Mouse (Mus musculus) gastrocnemius, postnatal 10 days (tissue): ENCODE data around the gene Nrxn2. TPM values are rescaled to one million over a fixed set of nuclear protein-coding genes. Genes with fewer than 3 reads are reported as not detected.

Experiments used
- DNase-seq: peaks from one replicate; pipeline ENCODE4 v3.0.0; 2021; ENCODE audit warnings: mixed read lengths
- long read RNA-seq, 2 experiments: library from polyadenylated mRNA; stranded (forward); transcript quantifications; one replicate each; pipeline ENCODE4 v2.0.0; 2021
- total RNA-seq, 2 experiments: library from RNA; stranded (reverse); gene quantifications; 2 replicates each; pipeline ENCODE4 v1.2.3; 2021

Gene Nrxn2
- 1 to 10 TPM; 3.1 to 3.3 TPM for total RNA-seq
- long read RNA-seq, experiment 1, partial matches to known transcripts, result 0 of 1 reads
- long read RNA-seq, experiment 1, other reads (novel, unspliced or antisense), result 1 of 1 reads
- long read RNA-seq, experiment 2, result 0 reads

DNA sequence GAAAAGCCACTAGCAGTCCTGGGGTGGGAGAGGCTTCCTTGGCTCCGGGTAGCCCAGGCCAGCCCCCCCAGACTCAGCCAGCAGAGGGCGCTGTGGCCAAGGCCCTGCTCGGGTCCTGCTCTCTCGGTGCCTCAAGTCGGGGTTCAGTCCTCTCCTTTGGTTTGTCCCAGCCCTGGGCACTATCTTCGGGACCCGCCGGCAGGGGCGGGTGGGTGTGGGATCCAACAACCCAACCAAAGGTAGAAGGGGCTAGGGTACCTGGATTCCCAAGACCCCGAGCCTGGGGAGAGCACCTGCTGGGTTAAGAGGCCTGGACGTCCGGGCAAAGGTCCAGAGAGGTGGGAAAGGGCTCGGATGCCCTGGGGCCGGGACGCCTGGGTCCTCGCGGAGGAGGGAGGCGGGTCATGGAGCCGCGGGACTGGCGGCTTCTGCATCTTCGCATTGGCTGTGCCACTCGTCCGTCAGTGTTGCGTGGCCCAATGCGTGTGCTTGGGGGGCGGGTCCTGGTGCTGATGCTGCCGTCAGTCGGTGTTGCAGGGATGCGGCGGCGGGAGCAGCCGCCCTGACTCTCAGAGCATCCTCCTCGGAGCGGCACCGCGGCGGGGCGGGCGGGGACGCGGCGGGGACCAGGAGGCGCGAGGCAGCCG lies at the start of gene Nrxn2:
Gene Nrxn2 (plus strand): TSS at position 499 of the 647 bp plus-strand sequence.
- peak; percentile 92 for DNase-seq

DNA sequence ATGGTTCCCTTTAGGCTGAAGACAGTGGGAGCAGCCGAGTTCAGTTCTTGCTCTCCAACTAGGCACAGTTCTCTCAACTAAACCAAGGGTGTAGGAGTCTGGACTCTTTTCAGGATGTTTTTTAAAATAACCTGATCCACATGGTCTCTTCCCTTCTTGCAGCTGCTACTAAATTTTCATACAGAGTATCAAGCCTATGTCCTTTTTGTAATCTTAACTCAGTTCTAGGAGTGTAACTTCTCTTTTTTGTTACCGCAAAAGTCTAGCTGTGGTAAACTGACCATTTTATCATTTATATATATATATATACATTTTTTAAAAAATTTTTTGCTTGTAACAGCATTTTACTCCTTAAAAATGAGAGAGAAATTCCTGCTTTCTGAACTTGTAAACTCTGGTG lies 48.4 kb upstream of the Nrxn2 start:
- no peak for DNase-seq

DNA sequence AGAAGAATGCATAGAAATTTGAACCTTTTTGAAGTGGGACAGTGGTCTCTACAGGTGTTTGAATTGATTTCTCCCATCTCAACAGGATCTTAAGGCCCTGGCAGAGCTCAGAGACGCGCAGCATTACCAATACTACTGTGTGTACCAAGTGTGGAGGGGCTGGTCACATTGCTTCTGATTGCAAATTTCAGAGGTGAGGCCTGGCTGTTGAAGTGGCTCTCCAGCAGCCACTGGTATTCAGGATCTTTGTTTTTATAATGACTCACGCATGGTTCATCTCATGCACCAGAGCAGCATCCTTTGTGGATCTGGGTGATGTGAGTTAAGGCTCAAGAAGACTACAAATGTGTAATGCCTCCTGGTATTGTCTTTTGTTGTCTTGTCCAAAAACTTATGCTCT lies 46.1 kb upstream of the Nrxn2 start:
- DNase-seq, result no peak

DNA sequence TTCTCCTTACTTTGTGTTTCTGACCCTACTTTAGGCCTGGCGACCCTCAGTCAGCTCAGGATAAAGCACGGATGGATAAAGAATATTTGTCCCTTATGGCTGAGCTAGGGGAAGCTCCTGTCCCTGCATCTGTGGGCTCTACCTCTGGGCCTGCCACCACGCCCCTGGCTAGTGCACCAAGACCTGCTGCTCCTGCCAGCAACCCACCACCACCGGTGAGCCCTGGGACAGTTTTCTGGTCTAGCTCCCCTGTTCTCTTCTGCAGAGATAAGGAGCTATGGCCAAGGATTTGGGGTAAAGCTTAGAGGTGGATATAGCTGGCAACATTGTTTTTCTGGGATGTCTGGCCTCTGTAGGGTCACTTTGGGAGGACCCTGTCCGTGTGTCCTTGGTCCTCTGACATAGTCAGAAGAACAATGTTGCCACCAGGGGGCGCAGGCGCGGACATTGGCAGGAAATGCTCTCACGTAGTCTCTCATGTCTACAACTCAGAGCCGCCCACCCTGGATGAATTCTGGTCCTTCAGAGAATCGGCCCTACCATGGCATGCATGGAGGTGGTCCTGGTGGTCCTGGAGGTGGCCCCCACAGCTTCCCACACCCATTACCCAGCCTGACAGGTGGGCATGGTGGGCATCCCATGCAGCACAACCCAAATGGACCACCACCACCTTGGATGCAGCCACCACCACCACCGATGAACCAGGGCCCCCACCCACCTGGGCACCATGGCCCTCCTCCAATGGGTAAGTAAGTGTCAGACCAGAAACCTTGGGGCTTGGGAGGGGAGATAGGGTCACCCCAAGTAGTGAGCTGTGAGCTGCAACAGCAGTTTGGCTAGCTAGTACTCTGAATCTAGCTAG lies 44.8 kb upstream of the Nrxn2 start:
- peak; percentile 96 for DNase-seq

DNA sequence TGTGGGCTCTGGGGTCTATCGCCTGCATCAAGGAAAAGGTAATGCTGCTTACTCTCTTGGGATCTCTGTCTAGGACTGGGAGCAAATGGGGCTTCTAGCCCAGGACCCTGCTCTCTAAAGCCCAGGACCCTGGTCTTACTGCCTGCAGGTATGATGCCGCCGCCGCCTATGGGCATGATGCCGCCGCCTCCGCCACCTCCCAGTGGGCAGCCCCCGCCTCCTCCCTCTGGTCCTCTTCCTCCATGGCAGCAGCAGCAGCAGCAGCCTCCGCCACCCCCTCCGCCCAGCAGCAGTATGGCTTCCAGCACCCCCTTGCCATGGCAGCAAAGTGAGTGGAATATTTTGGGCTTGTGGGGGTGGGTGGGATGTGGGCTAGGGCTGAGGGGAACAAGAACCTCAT lies 44.0 kb upstream of the Nrxn2 start:
- no peak for DNase-seq

DNA sequence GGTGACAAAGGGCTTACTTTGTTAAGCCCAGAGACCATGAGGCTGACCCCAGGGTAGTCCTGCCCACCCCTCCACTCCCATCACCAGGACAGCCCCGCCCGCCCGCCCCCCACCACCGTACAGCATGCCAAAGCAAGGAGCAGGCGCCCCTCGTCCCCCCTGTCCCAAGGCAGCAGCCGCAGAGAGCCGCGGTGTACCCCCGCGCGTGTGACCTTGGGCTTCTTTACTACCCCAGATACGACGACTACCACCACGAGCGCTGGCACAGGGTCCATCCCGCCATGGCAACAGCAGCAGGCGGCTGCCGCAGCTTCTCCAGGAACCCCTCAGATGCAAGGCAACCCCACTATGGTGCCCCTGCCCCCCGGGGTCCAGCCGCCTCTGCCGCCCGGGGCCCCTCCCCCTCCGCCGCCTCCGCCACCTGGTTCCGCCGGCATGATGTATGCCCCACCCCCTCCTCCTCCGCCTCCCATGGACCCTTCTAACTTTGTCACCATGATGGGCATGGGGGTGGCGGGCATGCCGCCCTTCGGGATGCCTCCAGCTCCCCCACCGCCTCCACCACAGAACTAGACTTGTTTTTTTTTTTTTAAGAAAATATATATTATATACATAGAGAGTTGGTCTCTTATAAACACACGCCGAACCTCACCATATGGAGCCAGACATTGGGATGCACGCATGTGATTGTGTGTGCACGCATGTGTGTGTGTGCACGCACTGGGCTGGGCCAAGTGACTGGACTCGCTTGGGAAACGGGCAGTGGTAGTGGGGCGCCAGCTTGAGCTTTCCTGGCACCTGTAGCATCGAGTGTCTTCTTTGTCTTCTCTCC lies 42.9 kb upstream of the Nrxn2 start:
- no peak for DNase-seq

DNA sequence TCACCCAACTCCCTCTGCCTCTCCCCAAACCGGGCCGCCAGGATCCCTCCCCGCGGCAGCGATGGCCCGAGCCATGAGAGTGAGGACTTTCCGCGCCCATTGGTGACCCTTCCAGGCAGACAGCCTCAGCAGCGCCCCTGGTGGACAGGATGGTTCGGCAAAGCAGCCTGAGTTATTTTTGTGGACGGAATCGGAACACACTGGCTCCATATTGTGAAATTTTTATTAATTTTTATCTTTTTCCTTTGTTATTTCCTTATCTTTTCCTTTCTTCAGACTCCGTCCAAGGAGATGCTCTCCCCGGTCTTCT lies 42.3 kb upstream of the Nrxn2 start:
- DNase-seq, result peak; percentile 85

DNA sequence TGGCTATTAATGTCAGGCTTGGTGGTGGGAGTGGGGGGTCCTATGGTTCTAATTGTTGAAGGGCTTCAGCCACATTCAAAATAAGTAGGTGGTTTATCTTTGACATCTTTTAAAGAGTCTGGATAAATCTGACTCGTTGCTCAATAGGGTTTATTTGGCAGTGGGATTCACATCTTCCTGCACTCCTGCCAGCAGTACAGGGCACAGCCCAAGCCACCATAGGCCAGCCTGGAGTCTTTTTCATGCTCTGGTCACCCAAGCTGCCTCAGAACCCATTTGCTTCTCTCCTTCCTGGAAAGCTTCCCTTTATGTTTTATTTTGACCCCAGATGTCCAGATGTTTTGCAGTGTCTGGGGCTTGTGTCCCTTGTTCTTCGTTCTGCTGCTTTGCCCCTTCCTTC lies 41.9 kb upstream of the Nrxn2 start:
- DNase-seq, result no peak

DNA sequence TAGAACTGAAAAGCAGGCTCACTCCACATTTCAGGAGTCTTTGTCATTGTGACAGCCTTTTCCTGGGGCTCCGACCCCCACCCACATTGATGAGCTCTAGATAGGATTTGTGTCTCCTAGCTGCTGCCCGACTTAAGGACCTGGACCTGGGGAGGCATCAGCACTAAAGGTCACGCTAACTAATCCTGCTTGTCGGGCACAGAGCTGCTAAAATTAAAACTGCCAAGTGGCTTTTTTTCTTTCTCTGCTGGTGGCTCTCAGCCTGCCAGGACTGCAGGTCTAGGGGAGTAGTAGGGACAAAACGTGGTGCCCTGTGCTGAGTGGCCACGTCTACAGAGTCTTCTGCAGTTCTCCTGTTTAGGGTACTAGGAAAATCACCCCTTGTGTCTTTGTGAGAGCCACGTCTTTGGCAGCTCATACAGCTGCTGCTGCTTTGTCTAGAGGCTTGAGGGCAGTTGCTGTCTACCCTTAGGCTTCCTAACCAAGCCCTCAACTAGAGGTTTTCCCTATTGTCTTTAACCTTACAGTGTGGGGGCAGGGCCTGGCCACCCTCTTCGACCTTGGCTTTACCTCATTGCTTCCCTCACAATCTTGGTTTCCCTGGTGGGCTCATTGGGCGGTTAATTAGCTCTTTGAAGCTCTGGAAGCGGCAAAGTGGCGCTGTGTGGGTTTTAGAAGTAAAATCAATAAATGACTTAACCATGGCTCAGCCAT lies 41.0 kb upstream of the Nrxn2 start:
- DNase-seq, result no peak

DNA sequence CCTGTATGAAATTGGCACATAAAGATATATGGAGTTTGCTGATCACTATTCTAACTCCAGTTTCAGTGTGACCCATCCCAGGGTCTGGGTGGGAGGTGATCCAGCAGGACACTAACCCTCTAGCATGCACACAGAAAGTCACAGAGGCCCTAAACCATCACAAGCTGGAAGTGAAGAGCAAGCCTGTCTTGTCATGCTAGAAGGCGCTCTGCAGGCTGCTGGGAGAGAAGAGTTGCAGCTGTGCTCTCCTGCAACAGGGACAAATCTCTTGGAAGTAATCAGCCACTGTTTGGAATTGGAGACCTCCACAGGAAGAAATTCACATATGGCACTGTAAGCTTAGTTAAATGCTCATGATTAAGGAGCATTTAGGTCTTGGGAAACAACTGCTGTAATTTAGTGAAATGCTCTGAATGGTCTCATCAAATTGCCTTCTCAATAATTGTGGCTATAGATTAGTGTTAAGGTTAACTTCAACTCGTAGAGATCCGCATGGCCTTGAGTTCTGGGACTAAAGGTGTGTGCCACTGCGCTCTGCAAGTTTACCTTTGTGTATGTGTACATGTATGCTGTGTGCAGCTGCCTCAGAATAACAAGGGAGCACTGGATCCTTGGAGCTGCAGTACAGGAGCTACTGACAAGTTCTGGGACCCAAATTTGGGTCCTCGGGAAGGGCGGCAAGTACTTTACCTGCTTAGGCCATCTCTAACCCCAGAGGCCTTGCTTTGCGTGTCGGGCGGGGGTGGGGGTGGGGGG lies 37.9 kb upstream of the Nrxn2 start:
- no peak for DNase-seq

DNA sequence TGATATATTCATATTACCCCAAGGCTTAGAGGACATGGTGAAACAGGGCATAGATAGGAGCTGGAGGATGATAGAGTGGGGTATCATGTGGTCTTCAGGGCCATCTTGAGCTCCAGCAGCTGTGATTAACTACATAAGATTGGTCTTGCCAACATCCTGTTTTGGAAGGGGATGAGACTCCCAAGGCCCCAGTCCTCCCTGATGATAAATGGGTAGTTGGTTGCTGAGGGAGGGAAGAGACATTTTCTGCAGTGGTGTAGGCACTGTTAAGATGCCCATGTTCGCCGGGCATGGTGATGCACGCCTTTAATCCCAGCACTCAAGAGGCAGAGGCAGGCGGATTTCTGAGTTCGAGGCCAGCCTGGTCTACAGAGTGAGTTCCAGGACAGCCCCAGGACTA lies 37.3 kb upstream of the Nrxn2 start:
- no peak for DNase-seq

DNA sequence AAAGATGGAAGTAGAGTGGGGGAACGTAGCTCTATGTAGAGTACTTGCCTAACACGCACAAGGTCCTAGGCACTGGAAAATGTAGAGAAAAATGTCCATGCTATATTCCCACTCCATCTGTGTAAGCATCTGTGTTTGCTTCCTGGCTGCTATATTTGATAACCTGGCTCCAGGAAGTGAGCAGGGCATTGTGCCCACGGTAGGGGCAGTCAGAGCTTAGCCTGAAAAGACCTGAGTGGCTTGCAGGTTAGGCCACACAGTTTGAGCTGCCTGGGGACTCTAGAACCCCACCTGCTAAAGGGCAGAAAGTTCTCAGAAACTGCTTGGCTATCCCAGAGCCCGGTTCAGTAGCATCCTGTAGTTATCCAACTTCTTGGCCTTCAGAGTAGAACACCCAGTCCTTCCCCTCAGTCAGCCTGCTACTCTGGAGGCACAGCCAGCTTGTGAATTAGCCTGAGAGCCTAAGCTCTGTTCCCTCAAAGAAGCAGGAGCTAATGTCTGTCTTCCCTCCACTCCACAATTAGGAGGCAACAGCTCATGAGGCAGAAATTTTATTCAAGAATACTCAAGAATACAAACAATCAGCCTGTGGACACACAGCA lies 36.1 kb upstream of the Nrxn2 start:
- DNase-seq, result no peak

DNA sequence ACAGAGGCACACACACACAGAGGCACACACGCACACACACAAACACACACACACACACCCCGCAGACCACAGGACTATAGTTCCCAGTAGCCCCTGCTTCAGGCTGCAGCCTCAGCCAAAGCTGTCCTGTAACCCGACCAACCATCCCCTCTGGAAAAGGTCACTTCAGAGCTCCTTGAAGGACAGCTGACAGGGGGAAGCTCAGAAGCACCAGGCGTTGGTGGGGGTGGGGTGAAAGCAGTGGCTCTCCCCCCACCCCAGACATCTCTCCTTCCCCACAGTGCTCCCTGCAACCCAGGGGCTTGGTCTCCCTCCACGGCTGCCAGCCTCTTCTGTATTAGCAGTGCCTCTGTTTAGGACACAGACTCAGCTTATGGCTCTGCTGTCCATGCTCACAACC lies 35.1 kb upstream of the Nrxn2 start:
- DNase-seq, result no peak

DNA sequence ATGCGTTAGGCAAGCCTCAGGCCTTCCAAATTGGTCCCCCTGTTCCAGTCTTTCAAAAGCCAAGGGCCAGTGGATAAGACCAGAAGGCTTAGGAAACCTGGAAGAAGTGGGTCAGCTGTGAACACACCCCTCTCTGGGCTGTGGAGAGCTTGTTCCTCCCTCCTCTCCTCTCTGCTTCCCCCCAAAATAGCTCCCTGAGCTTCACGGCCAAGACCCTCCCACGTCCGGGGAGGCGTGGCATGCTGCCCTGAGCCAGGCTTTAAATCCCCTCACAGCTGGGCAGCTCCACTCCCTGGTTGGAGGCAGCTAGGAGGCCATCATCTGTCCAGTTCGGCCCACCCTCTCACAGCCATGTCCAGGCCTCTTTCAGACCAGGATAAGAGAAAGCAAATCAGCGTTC lies 34.4 kb upstream of the Nrxn2 start, which contains the start of gene Pygm:
Gene Pygm (plus strand): TSS at position 272 of the 400 bp plus-strand sequence.
- peak; percentile 90 for DNase-seq

DNA sequence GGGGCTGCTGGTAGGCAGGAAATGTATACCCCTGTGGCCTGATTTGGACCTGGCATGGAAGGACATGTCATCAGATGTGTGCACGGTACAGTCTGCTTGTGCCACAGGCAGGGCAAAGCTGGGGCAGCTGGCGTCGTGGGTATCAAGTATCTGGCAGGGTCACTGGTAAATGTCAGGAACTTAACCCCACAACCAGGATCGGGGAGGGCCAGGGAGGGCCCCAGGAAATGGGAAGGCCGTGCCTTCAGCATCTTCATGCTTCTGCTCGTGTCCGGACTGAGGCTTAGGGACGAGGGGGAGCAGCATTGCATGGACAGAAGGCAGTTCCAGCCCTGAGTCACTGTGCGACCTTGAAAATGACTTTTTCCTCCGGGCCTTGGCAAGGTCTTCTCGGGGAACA lies 33.6 kb upstream of the Nrxn2 start:
- DNase-seq, result peak; percentile 54

DNA sequence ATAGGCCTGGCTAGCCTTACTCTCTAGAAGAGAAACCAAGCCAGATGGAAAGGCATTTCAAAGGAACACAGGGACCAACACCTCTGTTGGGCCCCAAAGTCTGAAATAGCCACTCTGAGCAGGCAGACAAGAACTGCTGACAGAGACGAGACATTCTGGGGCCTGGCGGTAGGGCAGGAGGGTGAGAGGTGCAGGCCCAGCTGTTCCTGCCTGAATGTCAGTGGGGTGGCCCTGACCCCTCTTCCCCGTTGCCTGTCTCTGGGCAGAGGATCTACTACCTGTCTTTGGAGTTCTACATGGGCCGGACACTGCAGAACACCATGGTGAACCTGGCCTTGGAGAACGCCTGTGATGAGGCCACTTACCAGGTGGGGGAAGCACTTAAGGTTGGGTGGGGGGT lies 33.1 kb upstream of the Nrxn2 start:
- no peak for DNase-seq

DNA sequence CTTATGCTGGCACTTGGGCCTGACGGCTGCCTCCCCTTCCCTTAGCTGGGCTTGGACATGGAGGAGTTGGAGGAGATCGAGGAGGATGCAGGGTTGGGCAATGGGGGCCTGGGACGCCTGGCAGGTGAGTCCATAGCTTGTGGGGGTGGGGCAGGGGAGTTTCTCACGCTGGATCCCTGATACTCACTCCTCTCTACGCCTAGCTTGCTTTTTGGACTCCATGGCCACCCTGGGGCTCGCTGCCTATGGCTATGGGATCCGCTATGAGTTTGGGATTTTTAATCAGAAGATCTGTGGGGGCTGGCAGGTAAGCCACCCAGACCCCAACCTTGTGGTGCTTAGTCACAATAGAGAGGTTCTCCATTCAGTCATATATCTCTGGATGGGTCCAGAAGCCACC lies 32.7 kb upstream of the Nrxn2 start:
- DNase-seq, result no peak

DNA sequence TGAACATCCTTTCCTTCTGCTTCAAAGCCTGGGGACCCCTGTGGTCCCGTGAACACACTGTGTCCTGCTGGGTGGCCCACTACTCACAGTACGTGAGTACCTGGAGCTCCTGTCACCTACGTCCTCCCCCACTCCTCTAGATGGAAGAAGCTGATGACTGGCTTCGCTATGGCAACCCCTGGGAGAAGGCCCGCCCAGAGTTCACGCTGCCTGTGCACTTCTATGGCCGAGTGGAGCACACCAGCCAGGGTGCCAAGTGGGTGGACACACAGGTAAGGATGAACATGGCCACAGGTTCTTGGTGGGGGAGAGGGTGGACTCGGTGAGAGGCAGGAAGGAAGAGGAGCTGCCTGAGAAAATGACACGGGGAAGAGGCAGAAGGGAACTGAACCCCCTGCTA lies 32.3 kb upstream of the Nrxn2 start:
- no peak for DNase-seq

DNA sequence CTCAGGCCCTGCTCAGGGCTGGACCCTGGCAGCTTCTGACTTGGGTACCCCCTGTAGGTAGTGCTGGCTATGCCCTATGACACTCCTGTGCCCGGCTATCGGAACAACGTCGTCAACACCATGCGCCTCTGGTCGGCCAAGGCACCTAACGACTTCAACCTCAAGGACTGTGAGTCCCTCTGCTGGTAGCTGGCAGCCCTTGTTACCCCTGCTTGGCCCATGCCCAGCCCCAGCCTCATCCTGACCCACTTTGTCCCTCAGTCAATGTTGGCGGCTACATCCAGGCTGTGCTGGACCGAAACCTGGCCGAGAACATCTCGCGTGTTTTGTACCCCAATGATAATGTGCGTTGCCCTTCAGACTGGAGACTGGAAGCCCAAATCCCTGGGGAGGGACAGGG lies 30.5 kb upstream of the Nrxn2 start:
- DNase-seq, result peak; percentile 59

DNA sequence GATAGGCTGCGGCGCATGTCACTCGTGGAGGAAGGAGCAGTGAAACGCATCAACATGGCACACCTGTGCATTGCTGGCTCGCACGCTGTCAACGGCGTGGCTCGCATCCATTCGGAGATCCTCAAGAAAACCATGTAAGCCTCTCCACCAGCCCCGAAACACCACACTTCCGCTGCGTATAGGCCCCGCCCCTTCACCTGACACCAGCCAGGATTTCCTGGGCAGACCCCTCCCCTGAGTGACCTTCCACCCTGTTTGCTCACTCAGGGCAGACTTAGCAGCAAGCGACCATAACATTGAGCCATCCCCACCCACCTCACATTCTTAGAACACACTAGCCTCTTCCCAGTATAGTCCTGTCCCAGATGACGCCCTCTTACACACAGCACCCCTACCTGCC lies 28.7 kb upstream of the Nrxn2 start:
- no peak for DNase-seq

DNA sequence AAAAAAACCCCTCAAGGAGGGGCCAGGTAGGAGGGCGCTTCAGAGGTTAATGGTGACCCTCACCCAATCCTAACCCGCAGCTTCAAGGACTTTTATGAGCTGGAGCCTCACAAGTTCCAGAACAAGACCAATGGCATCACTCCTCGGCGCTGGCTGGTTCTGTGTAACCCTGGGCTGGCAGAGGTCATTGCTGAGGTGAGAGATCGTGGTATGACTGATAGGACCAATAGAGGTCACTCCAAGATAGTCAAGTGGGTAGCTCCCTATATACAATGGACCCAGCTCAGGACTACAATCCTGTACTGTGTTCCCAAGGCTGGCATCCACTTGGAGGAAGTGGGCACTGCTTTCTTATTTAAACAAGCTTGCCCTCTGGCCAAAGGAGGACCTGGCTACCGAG lies 28.3 kb upstream of the Nrxn2 start:
- no peak for DNase-seq
